Mouse (Mus musculus): ENCODE data around the gene Ndufs3. TPM values are rescaled to one million over a fixed set of nuclear protein-coding genes. Genes with fewer than 3 reads are reported as not detected.
A peak's percentile ranks its signal among the peaks of the same experiment; 100 is the strongest.

Gene Ndufs3
- polyA plus RNA-seq, 1 experiment from 2014 or later = 206 TPM

DNA sequence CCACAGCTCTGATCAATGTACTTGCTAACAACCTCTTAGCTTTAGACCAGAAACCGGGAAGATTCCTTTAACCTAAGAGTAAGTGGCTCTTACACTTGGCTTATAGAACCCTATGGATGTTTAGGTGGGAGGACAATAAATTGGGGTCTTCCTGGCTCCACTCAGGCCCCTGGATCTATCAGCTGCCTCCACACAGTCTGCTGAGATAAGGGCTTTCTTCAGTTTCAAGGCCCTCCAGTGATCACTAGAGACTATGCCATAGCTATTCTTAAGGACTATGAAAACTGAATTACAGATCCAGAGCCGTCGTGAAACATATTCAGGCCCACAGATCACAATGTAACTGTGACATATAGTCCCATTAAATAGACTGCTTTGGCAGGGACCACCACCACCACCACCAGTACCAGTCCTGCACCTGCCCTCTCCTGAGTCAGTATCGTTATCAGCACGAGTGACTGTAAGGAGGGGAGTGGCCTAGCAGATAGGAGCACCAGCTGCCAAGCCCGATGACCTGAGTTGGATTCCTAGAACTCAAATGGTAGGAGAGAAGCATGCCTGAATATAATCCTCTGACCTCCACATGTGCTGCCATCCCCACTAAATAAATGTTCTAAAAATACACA is 10.8 kb downstream of the Ndufs3 start:
- peaks cover 13% of the 10 kb centered on the region for H3K4me1 ChIP-seq
- no peak overlapping the region for H3K4me3 ChIP-seq
- H3K27me3 ChIP-seq (replicated peaks; ENCODE audit: low read depth, poor library complexity, severe bottlenecking) = peaks cover 35% of the 10 kb centered on the region
- H3K27ac ChIP-seq (replicated peaks) = no peak overlapping the region; the same call in 1 of the 2 replicates
- no peaks in the 10 kb centered on the region for H3K9me3 ChIP-seq
- WGBS = 92% methylated on average over 6 of the region's 6 CpGs
- DNase-seq (ENCODE audit: low spot score) = no peak
- H3K36me3 ChIP-seq (replicated peaks) = peaks cover 71% of the 10 kb centered on the region

- WGBS = 5% methylated on average over 133 of the region's 133 CpGs
- Histone ChIP-seq H3K27ac (replicated peaks) (peak overlapping the region; percentile 70), H3K9me3 (no peaks in the 10 kb centered on the region), H3K4me3 (peak overlapping the region; percentile 59), H3K4me1 (peaks cover 37% of the 10 kb centered on the region), H3K27me3 (replicated peaks; ENCODE audit: low read depth, poor library complexity, severe bottlenecking) (peaks cover 74% of the 10 kb centered on the region), H3K36me3 (replicated peaks) (peaks cover 32% of the 10 kb centered on the region)
- DNase-seq (ENCODE audit: low spot score) = peak; percentile 77
Measured at GRCm38 (mm10) chr2:90889550-90890548, 14.8 kb downstream of the Ndufs3 start.

DNA sequence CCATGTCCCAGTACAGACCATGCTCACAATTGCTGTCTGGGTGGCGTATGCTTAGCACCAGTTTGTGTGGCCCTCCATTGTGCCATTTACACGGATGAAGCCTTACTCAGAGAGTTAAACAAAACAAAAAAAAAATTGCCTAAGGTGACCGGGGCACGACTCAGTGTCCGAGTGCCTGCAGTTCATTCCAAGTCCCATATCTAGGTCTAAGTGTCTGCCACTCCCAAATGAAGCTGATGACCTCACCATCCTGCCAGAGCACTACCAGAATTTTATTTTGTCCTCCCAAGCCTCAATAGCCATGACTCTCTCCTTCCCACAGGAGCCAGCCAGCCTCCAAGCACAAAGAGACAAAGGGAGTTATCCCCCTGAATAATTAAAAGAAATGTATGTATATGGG is 17.0 kb downstream of the Ndufs3 start:
- peaks cover 91% of the 10 kb centered on the region for H3K27me3 ChIP-seq (replicated peaks; ENCODE audit: low read depth, poor library complexity, severe bottlenecking)
- 74% methylated on average over 5 of the region's 5 CpGs for WGBS
- peaks cover 12% of the 10 kb centered on the region; the same call in 1 of the 2 replicates for H3K36me3 ChIP-seq (replicated peaks)
- H3K4me1 ChIP-seq = peaks cover 43% of the 10 kb centered on the region
- H3K27ac ChIP-seq (replicated peaks) = no peak overlapping the region
- no peaks in the 10 kb centered on the region for H3K9me3 ChIP-seq
- no peak for DNase-seq (ENCODE audit: low spot score)
- no peak overlapping the region for H3K4me3 ChIP-seq

- Histone ChIP-seq H3K27ac (replicated peaks) (no peak overlapping the region), H3K27me3 (replicated peaks; ENCODE audit: low read depth, poor library complexity, severe bottlenecking) (peaks cover 88% of the 10 kb centered on the region), H3K9me3 (no peaks in the 10 kb centered on the region), H3K4me3 (peak overlapping the region; percentile 68), H3K4me1 (peaks cover 43% of the 10 kb centered on the region), H3K36me3 (replicated peaks) (no peaks in the 10 kb centered on the region)
- WGBS = 33% methylated on average over 6 of the region's 6 CpGs
- no peak for DNase-seq (ENCODE audit: low spot score)
Measured at GRCm38 (mm10) chr2:90886436-90886835, 18.2 kb downstream of the Ndufs3 start.

DNA sequence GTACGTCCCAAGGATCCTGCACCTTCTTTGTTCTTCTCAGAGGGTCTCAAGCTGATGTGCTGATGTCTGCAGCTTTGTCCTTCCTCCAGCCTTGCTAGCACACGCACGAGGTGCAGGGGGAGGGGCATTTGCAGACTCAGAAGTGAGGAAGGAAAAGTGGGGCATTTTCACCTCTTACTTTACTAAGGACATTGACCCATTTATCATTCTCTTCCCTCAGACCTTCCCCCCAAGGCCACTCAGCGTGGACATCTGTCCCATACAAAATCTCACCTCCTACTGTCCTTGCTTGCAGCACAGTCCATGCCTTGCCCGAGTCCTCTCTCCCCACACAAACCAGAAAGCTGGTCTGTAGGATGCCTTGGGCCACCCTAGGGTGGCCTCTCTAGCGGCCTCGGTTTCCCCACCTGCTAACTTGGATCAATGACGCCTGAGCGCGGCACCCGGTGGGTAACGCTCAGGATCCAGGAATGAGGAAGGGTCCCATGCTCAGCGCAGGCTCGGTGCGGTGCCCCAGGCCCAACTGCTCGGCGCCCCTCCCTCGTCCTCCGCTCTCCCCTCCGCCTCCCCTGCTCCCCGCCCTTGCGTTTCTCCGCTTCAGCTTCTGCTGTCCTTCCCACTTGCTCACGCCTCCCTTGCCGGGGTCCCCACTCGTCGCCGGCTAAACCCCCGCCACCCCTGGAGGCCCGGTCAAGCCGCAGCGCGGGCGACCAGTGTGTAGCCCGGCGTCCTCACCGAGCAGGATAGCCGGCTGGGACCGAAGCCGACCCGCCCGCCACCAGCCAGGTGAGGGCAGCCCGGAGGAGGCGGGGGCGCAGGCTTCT is 19.2 kb downstream of the Ndufs3 start, which contains the start of gene C1qtnf4:
TSS of gene C1qtnf4 (plus strand) at position 643 of the 824 bp plus-strand sequence.
- peak; percentile 73 for DNase-seq (ENCODE audit: low spot score)
- Histone ChIP-seq H3K27ac (replicated peaks) (peak within 1 kb of the TSS; percentile 76), H3K36me3 (replicated peaks) (no peaks in the 10 kb centered on the region), H3K9me3 (no peaks in the 10 kb centered on the region), H3K4me1 (peaks cover 45% of the 10 kb centered on the region), H3K27me3 (replicated peaks; ENCODE audit: low read depth, poor library complexity, severe bottlenecking) (peaks cover 88% of the 10 kb centered on the region), H3K4me3 (peak within 1 kb of the TSS; percentile 68)
- 2% methylated on average over 45 of the region's 45 CpGs for WGBS

DNA sequence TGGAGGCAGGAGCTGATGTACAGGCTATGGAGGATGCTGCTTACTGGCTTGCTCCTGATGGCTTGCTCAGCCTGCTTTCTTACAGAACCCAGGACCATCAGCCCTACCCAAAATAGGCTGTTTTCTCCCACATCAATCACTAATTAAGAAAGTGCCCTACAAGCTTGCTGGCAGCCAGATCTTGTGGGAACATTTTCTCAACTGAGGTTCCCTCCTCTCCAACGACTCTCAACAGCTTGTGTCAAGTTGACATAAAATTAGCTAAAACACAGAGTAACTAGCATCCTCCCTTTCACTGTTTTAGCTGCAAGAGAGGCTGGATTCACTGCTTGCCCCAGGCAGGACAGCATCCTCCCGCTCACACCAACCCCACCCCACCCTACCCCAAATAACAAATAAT is 22.8 kb downstream of the Ndufs3 start:
- peaks cover 34% of the 10 kb centered on the region for H3K4me1 ChIP-seq
- peaks cover 65% of the 10 kb centered on the region for H3K27me3 ChIP-seq (replicated peaks; ENCODE audit: low read depth, poor library complexity, severe bottlenecking)
- no peaks in the 10 kb centered on the region for H3K36me3 ChIP-seq (replicated peaks)
- no peak overlapping the region for H3K4me3 ChIP-seq
- H3K9me3 ChIP-seq = no peaks in the 10 kb centered on the region
- DNase-seq (ENCODE audit: low spot score) = no peak
- H3K27ac ChIP-seq (replicated peaks) = no peak overlapping the region
- WGBS = 83% methylated on average over 2 of the region's 2 CpGs

- Histone ChIP-seq H3K4me3 (no peak overlapping the region), H3K27ac (replicated peaks) (no peak overlapping the region)
- WGBS = 19% methylated on average over 6 of the region's 6 CpGs
Measured at GRCm38 (mm10) chr2:90880144-90880785, 24.4 kb downstream of the Ndufs3 start.

GRCm38 (mm10) chr2:90879419-90879818 is 25.2 kb downstream of the Ndufs3 start:
- H3K36me3 ChIP-seq (replicated peaks) = no peaks in the 10 kb centered on the region
- no peaks in the 10 kb centered on the region for H3K9me3 ChIP-seq
- peaks cover 11% of the 10 kb centered on the region; the same call in 1 of the 2 replicates for H3K4me1 ChIP-seq
- H3K4me3 ChIP-seq = no peak overlapping the region
- no peak overlapping the region for H3K27ac ChIP-seq (replicated peaks)
- DNase-seq (ENCODE audit: low spot score) = no peak
- peaks cover 41% of the 10 kb centered on the region for H3K27me3 ChIP-seq (replicated peaks; ENCODE audit: low read depth, poor library complexity, severe bottlenecking)

More at GRCm38 (mm10) chr2:90880144-90880785, 24.4 kb downstream of the Ndufs3 start:
- Histone ChIP-seq H3K9me3 (no peaks in the 10 kb centered on the region), H3K36me3 (replicated peaks) (no peaks in the 10 kb centered on the region), H3K27me3 (replicated peaks; ENCODE audit: low read depth, poor library complexity, severe bottlenecking) (peaks cover 50% of the 10 kb centered on the region), H3K4me1 (peaks cover 19% of the 10 kb centered on the region)
- no peak for DNase-seq (ENCODE audit: low spot score)

DNA sequence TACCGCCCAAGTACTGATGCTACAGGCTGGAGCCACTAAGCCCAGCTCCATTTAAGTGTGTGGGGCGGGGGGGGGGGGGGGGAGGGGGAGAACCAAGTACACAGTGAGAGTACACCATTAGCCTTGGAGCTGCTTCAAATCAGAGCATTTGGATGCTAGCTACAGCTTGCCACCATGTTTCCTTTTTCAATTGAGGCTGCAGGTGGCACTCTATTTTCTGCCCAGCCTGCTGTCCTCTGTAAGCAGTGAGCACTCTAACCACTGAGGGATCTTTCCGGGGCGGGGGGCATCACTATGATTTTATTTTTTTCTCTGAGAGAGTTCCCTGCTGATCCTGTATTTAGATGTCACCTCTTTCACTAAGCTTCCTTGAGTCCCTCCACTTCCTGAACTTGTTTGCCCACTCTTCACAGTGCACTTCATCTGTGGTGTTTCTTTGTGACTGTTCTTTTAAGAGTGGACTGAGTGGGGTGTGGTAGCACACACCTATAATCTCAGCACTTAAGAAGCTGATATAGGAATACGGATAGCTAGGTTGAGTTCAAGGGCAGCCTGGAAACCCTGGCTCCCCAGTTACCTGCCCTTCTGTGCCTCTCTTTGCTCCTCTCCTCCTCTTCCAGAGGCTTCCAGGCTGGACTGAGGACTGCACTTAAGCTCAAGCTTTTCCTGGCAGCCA is 26.9 kb downstream of the Ndufs3 start:
- H3K9me3 ChIP-seq = no peaks in the 10 kb centered on the region
- H3K4me3 ChIP-seq = no peak overlapping the region
- no peak for DNase-seq (ENCODE audit: low spot score)
- H3K27ac ChIP-seq (replicated peaks) = no peak overlapping the region
- 0 out of 2 replicates have a peak, but pooled peaks cover 9% of the 10 kb centered on the region for H3K4me1 ChIP-seq
- H3K27me3 ChIP-seq (replicated peaks; ENCODE audit: low read depth, poor library complexity, severe bottlenecking) = peaks cover 29% of the 10 kb centered on the region
- H3K36me3 ChIP-seq (replicated peaks) = no peaks in the 10 kb centered on the region
- WGBS = 74% methylated on average over 5 of the region's 5 CpGs

DNA sequence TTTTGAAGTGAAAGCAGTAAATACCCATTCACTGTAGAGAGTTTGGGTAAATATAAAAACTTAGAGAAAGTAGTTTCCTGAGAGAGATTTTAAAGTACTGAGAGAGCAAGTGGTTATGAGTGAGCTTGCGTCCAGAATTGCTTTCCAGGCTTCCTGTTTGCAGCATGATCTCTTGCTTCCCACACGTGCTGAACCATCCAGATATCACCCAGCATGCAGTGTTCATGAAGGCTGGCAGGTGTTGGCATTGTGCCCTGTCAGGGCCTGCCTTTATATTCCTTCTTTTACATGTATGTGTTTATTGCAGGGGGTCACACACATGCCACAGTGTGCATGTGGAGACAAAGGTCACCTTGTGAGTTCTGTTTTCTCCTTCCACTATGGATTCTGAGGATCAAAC is 29.4 kb downstream of the Ndufs3 start:
- WGBS = 73% methylated on average over 2 of the region's 2 CpGs
- Histone ChIP-seq H3K27me3 (replicated peaks; ENCODE audit: low read depth, poor library complexity, severe bottlenecking) (peaks cover 12% of the 10 kb centered on the region), H3K9me3 (no peaks in the 10 kb centered on the region)

GRCm38 (mm10) chr2:90874025-90874424 is 30.6 kb downstream of the Ndufs3 start:
- H3K27ac ChIP-seq (replicated peaks) = no peak overlapping the region
- DNase-seq (ENCODE audit: low spot score) = no peak
- H3K4me3 ChIP-seq = no peak overlapping the region
- H3K9me3 ChIP-seq = no peaks in the 10 kb centered on the region
- H3K36me3 ChIP-seq (replicated peaks) = peaks cover 1% of the 10 kb centered on the region; the same call in 1 of the 2 replicates
- no peaks in the 10 kb centered on the region; the same call in 1 of the 2 replicates for H3K27me3 ChIP-seq (replicated peaks; ENCODE audit: low read depth, poor library complexity, severe bottlenecking)
- H3K4me1 ChIP-seq = no peaks in the 10 kb centered on the region
- 89% methylated on average over 1 of the region's 1 CpGs for WGBS

More for the DNA sequence above, 29.4 kb downstream of the Ndufs3 start:
- no peaks in the 10 kb centered on the region for H3K36me3 ChIP-seq (replicated peaks)
- DNase-seq (ENCODE audit: low spot score) = no peak
- H3K4me1 ChIP-seq = 0 out of 2 replicates have a peak, but pooled peaks cover 4% of the 10 kb centered on the region
- no peak overlapping the region for H3K4me3 ChIP-seq
- no peak overlapping the region for H3K27ac ChIP-seq (replicated peaks)
